Mouse (Mus musculus): ENCODE data around the gene Fermt3. TPM values are rescaled to one million over a fixed set of nuclear protein-coding genes. Genes with fewer than 3 reads are reported as not detected.
"Not testable (repeated sequence)": the region's sequence is repeated elsewhere in the genome, so short reads cannot be mapped to it uniquely, and the experiment has no call there.

Gene Fermt3
- polyA plus RNA-seq, 1 experiment: 9.2 TPM

DNA sequence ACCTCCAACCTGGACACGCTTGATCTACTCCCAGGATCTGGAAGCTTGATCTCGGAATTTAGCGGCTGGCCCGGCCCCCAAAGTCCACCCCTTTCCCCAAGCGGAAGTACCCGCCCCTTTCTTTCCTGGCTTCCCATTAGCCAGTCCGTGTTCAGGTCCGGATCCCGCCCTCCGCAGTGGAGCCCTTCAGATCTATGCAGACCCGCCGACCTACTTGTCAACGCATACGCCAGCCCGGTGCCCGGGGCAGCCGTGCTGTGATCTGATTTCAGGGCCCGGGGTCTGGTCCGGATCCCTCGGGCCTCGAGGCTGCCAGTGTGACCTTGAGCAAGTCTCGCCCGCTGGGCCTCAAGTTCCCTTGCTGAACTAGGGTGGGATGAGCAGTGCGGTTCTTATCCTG lies 23.3 kb downstream of the Fermt3 start, which contains the start of the genes Nudt22 and Trpt1:
TSS of gene Nudt22 (minus strand) at position 112 of the 400 bp plus-strand sequence.
TSS of gene Trpt1 (plus strand) at position 126 of the 400 bp plus-strand sequence.
- peak; percentile 97 for DNase-seq
- H3K27ac ChIP-seq (ENCODE audit: insufficient read depth, low read depth, low read length): peak within 1 kb of the TSS; percentile 89
- H3K4me3 ChIP-seq (ENCODE audit: insufficient read depth, low read depth, low read length): peak within 1 kb of the TSS; percentile 74
- no peaks in the 10 kb centered on the region for H3K36me3 ChIP-seq (ENCODE audit: control insufficient read depth, insufficient read depth, low read length)
- no peak for TF ChIP-seq CTCF (conservative IDR thresholded peaks at IDR 0.05; ENCODE audit: insufficient read depth, insufficient read length, low read depth, low read length)
- no peak for TF ChIP-seq POLR2A (IDR thresholded peaks at IDR 0.05; ENCODE audit: low read depth, low read length)
- peaks cover 4% of the 10 kb centered on the region; the same call in 1 of the 2 replicates for H3K4me1 ChIP-seq (ENCODE audit: control insufficient read depth, insufficient read depth, low read length)
- WGBS: under 1% methylated on average over 24 of the region's 24 CpGs
- no peaks in the 10 kb centered on the region for H3K27me3 ChIP-seq (replicated peaks; ENCODE audit: control insufficient read depth, insufficient read depth, low read length)

DNA sequence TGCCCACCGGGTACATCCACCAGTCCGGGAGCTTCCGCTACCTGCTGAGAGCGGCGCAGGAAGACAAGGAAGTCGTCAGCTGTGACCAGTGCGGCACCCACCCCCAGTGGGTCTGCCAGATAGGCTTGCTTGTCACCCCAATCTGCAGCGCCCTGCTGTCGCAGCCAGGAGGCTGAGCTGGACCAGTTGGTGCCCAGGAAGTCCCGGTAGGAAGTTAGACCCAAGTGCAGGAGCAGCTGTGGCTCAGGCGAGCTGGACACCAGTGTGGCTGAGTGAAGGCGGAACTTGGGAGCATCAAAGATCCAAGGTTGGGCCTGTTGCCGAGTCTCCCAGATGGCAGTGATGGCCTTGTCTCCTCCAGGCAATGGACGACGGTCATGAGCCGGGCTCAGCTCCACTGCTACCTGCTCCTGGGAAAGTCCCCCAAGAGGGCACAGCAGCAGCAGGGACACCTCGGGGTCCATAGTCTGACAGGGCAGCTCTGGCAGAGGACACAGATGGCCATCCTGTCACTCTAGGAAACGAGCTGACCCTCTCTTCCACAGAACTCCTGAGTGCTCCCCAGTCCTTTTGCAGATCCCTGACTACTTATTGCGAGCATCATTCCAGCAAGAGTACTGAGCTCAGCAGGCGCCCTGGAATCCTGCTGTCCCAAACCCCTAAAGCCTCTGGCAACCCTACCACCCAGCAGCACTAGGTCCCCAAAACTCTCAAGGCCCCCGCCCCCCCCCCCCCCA lies 23.8 kb downstream of the Fermt3 start:
- no peaks in the 10 kb centered on the region for H3K36me3 ChIP-seq (ENCODE audit: control insufficient read depth, insufficient read depth, low read length)
- no peak for TF ChIP-seq POLR2A (IDR thresholded peaks at IDR 0.05; ENCODE audit: low read depth, low read length)
- no peak for TF ChIP-seq CTCF (conservative IDR thresholded peaks at IDR 0.05; ENCODE audit: insufficient read depth, insufficient read length, low read depth, low read length)
- peak overlapping the region; percentile 64 for H3K4me3 ChIP-seq (ENCODE audit: insufficient read depth, low read depth, low read length)
- peak; percentile 30 for DNase-seq
- H3K27me3 ChIP-seq (replicated peaks; ENCODE audit: control insufficient read depth, insufficient read depth, low read length): no peaks in the 10 kb centered on the region
- peak overlapping the region; percentile 74 for H3K27ac ChIP-seq (ENCODE audit: insufficient read depth, low read depth, low read length)
- 26% methylated on average over 21 of the region's 21 CpGs for WGBS
- H3K4me1 ChIP-seq (ENCODE audit: control insufficient read depth, insufficient read depth, low read length): peaks cover 4% of the 10 kb centered on the region; the same call in 1 of the 2 replicates

DNA sequence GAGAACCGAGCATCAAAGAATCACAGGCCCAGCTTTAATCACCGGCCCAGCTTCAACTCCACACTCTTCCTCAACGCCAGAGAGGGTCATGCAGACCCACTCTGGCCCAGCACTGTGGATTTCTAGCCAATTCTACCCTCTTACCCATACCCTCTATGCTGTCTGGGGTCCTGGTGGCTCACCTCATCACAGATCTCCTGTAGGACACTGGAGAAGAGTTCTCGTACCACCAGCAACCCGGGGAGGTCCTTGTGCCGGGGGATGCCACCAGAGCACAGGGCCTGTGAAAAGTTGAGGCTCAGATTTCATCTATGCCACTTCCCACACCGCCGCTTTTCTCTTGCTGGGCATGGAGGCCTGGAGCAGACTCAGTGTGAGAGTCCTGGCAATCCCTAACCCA lies 24.8 kb downstream of the Fermt3 start:
- Histone ChIP-seq H3K27me3 (replicated peaks; ENCODE audit: control insufficient read depth, insufficient read depth, low read length) (no peaks in the 10 kb centered on the region), H3K4me3 (ENCODE audit: insufficient read depth, low read depth, low read length) (peak overlapping the region; percentile 64), H3K36me3 (ENCODE audit: control insufficient read depth, insufficient read depth, low read length) (no peaks in the 10 kb centered on the region), H3K4me1 (ENCODE audit: control insufficient read depth, insufficient read depth, low read length) (peaks cover 4% of the 10 kb centered on the region; the same call in 1 of the 2 replicates), H3K27ac (ENCODE audit: insufficient read depth, low read depth, low read length) (no peak overlapping the region)
- no peak for TF ChIP-seq CTCF (conservative IDR thresholded peaks at IDR 0.05; ENCODE audit: insufficient read depth, insufficient read length, low read depth, low read length)
- no peak for TF ChIP-seq POLR2A (IDR thresholded peaks at IDR 0.05; ENCODE audit: low read depth, low read length)
- DNase-seq: peak; percentile 1
- 74% methylated on average over 8 of the region's 8 CpGs for WGBS

DNA sequence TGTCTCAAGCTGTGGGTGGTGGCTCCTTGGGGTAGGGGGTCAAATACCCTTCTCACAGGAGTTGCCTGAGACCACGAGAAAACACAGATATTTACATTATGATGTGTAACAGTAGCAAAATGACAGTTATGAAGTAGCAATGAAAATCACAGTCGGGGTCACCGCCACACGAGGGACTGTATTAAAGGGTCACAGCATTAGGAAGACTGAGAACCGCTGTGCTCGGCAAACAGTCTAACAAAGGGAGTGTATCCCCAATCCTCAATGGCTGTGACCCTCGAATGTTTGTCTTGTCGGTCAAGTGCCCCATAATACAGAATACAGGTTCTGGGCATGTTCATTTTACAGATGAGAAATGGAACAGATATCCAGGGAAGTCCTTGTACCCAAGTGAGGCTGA lies 25.3 kb downstream of the Fermt3 start:
- Histone ChIP-seq H3K27me3 (replicated peaks; ENCODE audit: control insufficient read depth, insufficient read depth, low read length) (no peaks in the 10 kb centered on the region), H3K36me3 (ENCODE audit: control insufficient read depth, insufficient read depth, low read length) (no peaks in the 10 kb centered on the region), H3K4me1 (ENCODE audit: control insufficient read depth, insufficient read depth, low read length) (peaks cover 4% of the 10 kb centered on the region; the same call in 1 of the 2 replicates), H3K27ac (ENCODE audit: insufficient read depth, low read depth, low read length) (no peak overlapping the region), H3K4me3 (ENCODE audit: insufficient read depth, low read depth, low read length) (no peak overlapping the region)
- DNase-seq: no peak
- no peak for TF ChIP-seq POLR2A (IDR thresholded peaks at IDR 0.05; ENCODE audit: low read depth, low read length)
- TF ChIP-seq CTCF (conservative IDR thresholded peaks at IDR 0.05; ENCODE audit: insufficient read depth, insufficient read length, low read depth, low read length): no peak
- WGBS: 87% methylated on average over 8 of the region's 8 CpGs

DNA sequence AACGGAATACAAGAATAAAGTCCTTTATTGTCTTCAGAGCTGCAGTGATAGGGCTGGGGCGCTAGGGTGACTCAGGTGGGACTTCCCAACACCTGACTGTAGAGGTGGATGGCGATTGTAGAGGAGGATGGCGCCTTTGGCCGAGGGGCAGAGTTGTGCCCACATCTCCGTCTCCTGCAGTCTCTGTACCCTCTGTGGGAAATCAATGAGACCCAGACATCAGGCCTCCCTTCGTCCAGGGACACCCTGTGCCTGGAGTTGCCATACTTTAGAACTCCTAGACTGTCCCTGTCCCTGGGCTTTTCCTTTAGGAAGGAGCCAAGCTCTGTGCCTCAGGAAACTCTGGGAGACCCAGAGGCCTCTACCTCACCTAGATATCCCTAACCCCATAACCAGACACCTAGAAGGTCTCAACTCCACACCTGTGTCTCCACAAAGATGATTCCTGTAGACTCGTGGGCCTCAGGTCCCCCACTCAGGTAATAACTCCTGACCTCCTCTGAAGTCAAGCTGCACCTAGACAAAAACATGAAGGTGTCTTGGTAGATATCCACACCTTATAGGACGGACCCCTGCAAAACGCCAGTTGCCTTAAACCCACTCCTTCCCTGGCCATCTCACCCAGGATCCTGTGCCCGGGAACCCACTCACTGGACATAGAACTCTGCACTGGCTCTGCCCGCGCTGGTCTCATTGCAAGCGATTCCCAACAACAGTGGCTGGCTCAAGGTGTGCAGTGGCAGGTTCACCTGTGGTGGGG lies 26.1 kb downstream of the Fermt3 start:
- peak overlapping the region; percentile 18 for H3K27ac ChIP-seq (ENCODE audit: insufficient read depth, low read depth, low read length)
- no peaks in the 10 kb centered on the region for H3K36me3 ChIP-seq (ENCODE audit: control insufficient read depth, insufficient read depth, low read length)
- H3K4me3 ChIP-seq (ENCODE audit: insufficient read depth, low read depth, low read length): peak overlapping the region; percentile 39
- TF ChIP-seq CTCF (conservative IDR thresholded peaks at IDR 0.05; ENCODE audit: insufficient read depth, insufficient read length, low read depth, low read length) (no peak), POLR2A (IDR thresholded peaks at IDR 0.05; ENCODE audit: low read depth, low read length) (no peak)
- no peaks in the 10 kb centered on the region for H3K27me3 ChIP-seq (replicated peaks; ENCODE audit: control insufficient read depth, insufficient read depth, low read length)
- DNase-seq: peak; percentile 1
- H3K4me1 ChIP-seq (ENCODE audit: control insufficient read depth, insufficient read depth, low read length): peaks cover 4% of the 10 kb centered on the region; the same call in 1 of the 2 replicates
- WGBS: 66% methylated on average over 14 of the region's 14 CpGs

DNA sequence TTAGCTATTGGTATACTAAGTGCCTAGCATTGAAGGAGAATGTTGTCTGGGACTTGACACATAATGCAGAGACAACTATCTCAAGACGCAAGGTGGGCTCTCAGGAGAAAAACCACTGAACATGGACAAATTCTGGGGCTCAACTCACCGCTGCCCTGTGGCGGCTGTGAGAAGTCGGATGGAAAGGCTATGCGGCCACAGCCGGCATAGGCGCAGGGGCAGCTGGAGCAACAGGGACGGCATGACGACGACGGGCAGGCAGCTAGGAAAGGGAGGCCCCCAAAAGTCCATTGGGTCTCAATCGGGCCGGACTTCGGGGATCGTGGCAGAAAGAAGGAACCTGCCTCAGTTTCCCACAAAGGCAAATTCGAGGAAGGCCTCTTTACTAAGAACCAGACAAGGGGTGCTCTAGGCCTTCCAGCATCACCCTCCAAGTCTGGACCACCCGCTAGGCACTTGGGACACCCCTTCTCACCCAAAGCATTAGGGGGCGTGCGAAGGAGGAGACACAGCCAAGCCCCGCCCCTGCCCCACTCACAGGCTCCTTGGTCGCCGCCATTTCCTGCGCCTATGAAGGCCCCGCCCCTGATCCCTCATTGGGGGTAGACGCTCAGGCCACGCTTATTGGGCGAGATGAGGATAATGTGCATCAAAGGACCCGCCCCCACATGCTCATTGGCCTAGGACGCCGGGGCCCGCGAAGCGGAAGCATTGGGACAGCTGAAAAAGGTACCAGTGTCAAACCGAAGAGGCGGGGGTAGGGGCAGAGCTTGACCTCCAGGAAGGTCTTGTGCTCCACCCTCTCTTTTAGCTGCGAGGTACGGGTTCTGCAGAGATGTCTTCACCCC lies 27.0 kb downstream of the Fermt3 start, which contains the start of gene Dnajc4:
TSS of gene Dnajc4 (minus strand) at position 562 of the 848 bp plus-strand sequence.
- Histone ChIP-seq H3K4me3 (ENCODE audit: insufficient read depth, low read depth, low read length) (peak within 1 kb of the TSS; percentile 62), H3K27me3 (replicated peaks; ENCODE audit: control insufficient read depth, insufficient read depth, low read length) (no peaks in the 10 kb centered on the region), H3K4me1 (ENCODE audit: control insufficient read depth, insufficient read depth, low read length) (peaks cover 7% of the 10 kb centered on the region; the same call in 1 of the 2 replicates), H3K36me3 (ENCODE audit: control insufficient read depth, insufficient read depth, low read length) (no peaks in the 10 kb centered on the region), H3K27ac (ENCODE audit: insufficient read depth, low read depth, low read length) (peak within 1 kb of the TSS; percentile 18)
- TF ChIP-seq CTCF (conservative IDR thresholded peaks at IDR 0.05; ENCODE audit: insufficient read depth, insufficient read length, low read depth, low read length) (0 out of 2 replicates have a peak, but pooled peaks have one; percentile 1), POLR2A (IDR thresholded peaks at IDR 0.05; ENCODE audit: low read depth, low read length) (peak; percentile 14)
- DNase-seq: peak; percentile 99
- under 1% methylated on average over 37 of the region's 37 CpGs for WGBS

DNA sequence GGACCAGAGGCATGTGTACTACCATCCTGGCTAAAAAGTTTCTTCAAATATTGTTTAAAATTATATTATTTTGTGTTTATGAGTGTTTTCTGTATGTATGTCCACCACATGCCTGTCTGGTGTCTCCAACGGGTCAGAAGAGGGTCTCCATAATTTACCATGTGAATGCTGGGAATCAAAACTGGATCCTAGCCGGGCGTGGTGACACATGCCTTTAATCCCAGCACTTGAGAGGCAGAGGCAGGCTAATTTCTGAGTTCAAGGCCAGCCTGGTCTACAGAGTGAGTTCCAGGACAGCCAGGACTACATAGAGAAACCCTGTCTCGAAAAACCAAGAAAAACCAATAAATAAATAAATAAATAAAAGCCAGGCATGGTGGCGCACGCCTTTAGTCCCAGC lies 28.1 kb downstream of the Fermt3 start:
- not testable (repeated sequence) for DNase-seq; H3K4me1 ChIP-seq (ENCODE audit: control insufficient read depth, insufficient read depth, low read length); H3K36me3 ChIP-seq (ENCODE audit: control insufficient read depth, insufficient read depth, low read length); H3K4me3 ChIP-seq (ENCODE audit: insufficient read depth, low read depth, low read length); H3K27me3 ChIP-seq (replicated peaks; ENCODE audit: control insufficient read depth, insufficient read depth, low read length); H3K27ac ChIP-seq (ENCODE audit: insufficient read depth, low read depth, low read length)
- 94% methylated on average over 6 of the region's 6 CpGs for WGBS
